ENCODE assay signal across 8 mouse cellular contexts in genomic region chr11:84869537-84870232, GRCm38 (mm10). TPM values are rescaled to one million over a fixed set of nuclear protein-coding genes. Genes with fewer than 3 reads are reported as not detected.
DNase-seq lines count a peak whose midpoint lies in the region; ATAC-seq and TF ChIP-seq lines count a peak whose summit lies in the region.

No protein-coding gene starts in this region.

- H3K36me3 ChIP-seq in E14TG2a.4 (ENCODE audit: insufficient read depth, low read length), result peaks cover 16% of the 10 kb centered on the region
- no peaks in the 10 kb centered on the region for H3K36me3 ChIP-seq in forebrain, embryonic 12.5 days (replicated peaks)
- H3K36me3 ChIP-seq in heart, postnatal 0 days (replicated peaks; ENCODE audit: control insufficient read depth, insufficient read depth, low read length), result no peaks in the 10 kb centered on the region
- H3K36me3 ChIP-seq in liver, embryonic 15.5 days (replicated peaks), result peaks cover 18% of the 10 kb centered on the region
- H3K36me3 ChIP-seq in neural tube, embryonic 11.5 days (ENCODE audit: control insufficient read depth, insufficient read depth, low read length), result no peaks in the 10 kb centered on the region
- H3K36me3 ChIP-seq in stomach, embryonic 16.5 days (ENCODE audit: control insufficient read depth, insufficient read depth, low read length), result 0 out of 2 replicates have a peak, but pooled peaks cover 4% of the 10 kb centered on the region

- peak; percentile 9; the same call in 1 of the 2 replicates for TF ChIP-seq EP300 in heart, postnatal 0 days (IDR thresholded peaks at IDR 0.05; ENCODE audit: low read depth)

- TF ChIP-seq CTCF in E14TG2a.4 (conservative IDR thresholded peaks at IDR 0.05; ENCODE audit: low read length), result no peak
- TF ChIP-seq CTCF in heart, postnatal 0 days (IDR thresholded peaks at IDR 0.05; ENCODE audit: low read depth), result no peak

- H3K4me3 ChIP-seq in E14TG2a.4 (replicated peaks; ENCODE audit: low read length), result peak overlapping the region; percentile 95
- H3K4me3 ChIP-seq in forebrain, embryonic 12.5 days (replicated peaks), result peak overlapping the region; percentile 92
- H3K4me3 ChIP-seq in heart, postnatal 0 days (ENCODE audit: low read depth, low read length), result peak overlapping the region; percentile 78
- peak overlapping the region; percentile 92 for H3K4me3 ChIP-seq in liver, embryonic 15.5 days (replicated peaks)
- H3K4me3 ChIP-seq in neural tube, embryonic 11.5 days (ENCODE audit: low read depth, low read length), result peak overlapping the region; percentile 89
- H3K4me3 ChIP-seq in stomach, embryonic 16.5 days (replicated peaks; ENCODE audit: low read length), result peak overlapping the region; percentile 97

- peak; percentile 80 for DNase-seq in c-Kit-positive CD71-positive TER-119-positive erythroid progenitor cells, embryonic 14.5 days (ENCODE audit: low spot score)
- peak; percentile 96 for DNase-seq in heart, postnatal 0 days (ENCODE audit: low spot score)
- peak; percentile 95 for DNase-seq in kidney, postnatal 36 days
- peak; percentile 98 for DNase-seq in neural tube, embryonic 11.5 days (ENCODE audit: low spot score)

- H3K9ac ChIP-seq in forebrain, embryonic 12.5 days, result peak overlapping the region; percentile 93
- peak overlapping the region; percentile 93 for H3K9ac ChIP-seq in heart, postnatal 0 days (replicated peaks; ENCODE audit: low read depth, low read length)
- peak overlapping the region; percentile 99 for H3K9ac ChIP-seq in liver, embryonic 15.5 days
- H3K9ac ChIP-seq in neural tube, embryonic 11.5 days (ENCODE audit: low read length), result peak overlapping the region; percentile 90
- H3K9ac ChIP-seq in stomach, embryonic 16.5 days (ENCODE audit: low read length), result peak overlapping the region; percentile 96

- H3K27me3 ChIP-seq in E14TG2a.4 (ENCODE audit: insufficient read depth, low read length), result no peaks in the 10 kb centered on the region
- no peaks in the 10 kb centered on the region for H3K27me3 ChIP-seq in forebrain, embryonic 12.5 days
- H3K27me3 ChIP-seq in heart, postnatal 0 days (ENCODE audit: control insufficient read depth, insufficient read depth, low read length), result no peaks in the 10 kb centered on the region
- no peaks in the 10 kb centered on the region for H3K27me3 ChIP-seq in liver, embryonic 15.5 days
- H3K27me3 ChIP-seq in neural tube, embryonic 11.5 days (ENCODE audit: control insufficient read depth, insufficient read depth, low read length), result no peaks in the 10 kb centered on the region
- no peaks in the 10 kb centered on the region for H3K27me3 ChIP-seq in stomach, embryonic 16.5 days (ENCODE audit: control insufficient read depth, insufficient read depth, low read length)

- WGBS in forebrain, embryonic 12.5 days, result under 1% methylated on average over 59 of the region's 61 CpGs
- WGBS in heart, postnatal 0 days, result 0% methylated on average over 55 of the region's 61 CpGs
- WGBS in liver, embryonic 15.5 days (ENCODE audit: insufficient replicate concordance), result under 1% methylated on average over 60 of the region's 61 CpGs
- under 1% methylated on average over 45 of the region's 61 CpGs for WGBS in neural tube, embryonic 11.5 days
- under 1% methylated on average over 54 of the region's 61 CpGs for WGBS in stomach, embryonic 16.5 days

- peak; percentile 90 for ATAC-seq in forebrain, embryonic 12.5 days (ENCODE audit: low FRiP score)
- ATAC-seq in heart, postnatal 0 days (ENCODE audit: insufficient read depth, low read depth), result peak; percentile 82
- peak; percentile 55 for ATAC-seq in liver, embryonic 15.5 days (ENCODE audit: insufficient read depth)
- peak; percentile 76 for ATAC-seq in neural tube, embryonic 11.5 days (ENCODE audit: insufficient read depth, low FRiP score, low TSS enrichment)
- peak; percentile 85 for ATAC-seq in stomach, embryonic 16.5 days (ENCODE audit: insufficient read depth, low FRiP score)

- H3K27ac ChIP-seq in forebrain, embryonic 12.5 days, result peak overlapping the region; percentile 97
- H3K27ac ChIP-seq in heart, postnatal 0 days (ENCODE audit: low read depth), result peak overlapping the region; percentile 99
- peak overlapping the region; percentile 100 for H3K27ac ChIP-seq in liver, embryonic 15.5 days (replicated peaks)
- H3K27ac ChIP-seq in neural tube, embryonic 11.5 days (ENCODE audit: low read depth, low read length), result peak overlapping the region; percentile 91
- peak overlapping the region; percentile 100 for H3K27ac ChIP-seq in stomach, embryonic 16.5 days (ENCODE audit: low read length)

- H3K9me3 ChIP-seq in E14TG2a.4 (ENCODE audit: low read length), result no peaks in the 10 kb centered on the region
- H3K9me3 ChIP-seq in forebrain, embryonic 12.5 days, result no peaks in the 10 kb centered on the region
- no peaks in the 10 kb centered on the region for H3K9me3 ChIP-seq in heart, postnatal 0 days (replicated peaks; ENCODE audit: control insufficient read depth, low read length)
- no peaks in the 10 kb centered on the region for H3K9me3 ChIP-seq in liver, embryonic 15.5 days (replicated peaks)
- H3K9me3 ChIP-seq in neural tube, embryonic 11.5 days (ENCODE audit: control insufficient read depth, low read length), result no peaks in the 10 kb centered on the region
- no peaks in the 10 kb centered on the region for H3K9me3 ChIP-seq in stomach, embryonic 16.5 days (replicated peaks; ENCODE audit: control insufficient read depth, low read length)

- H3K4me1 ChIP-seq in E14TG2a.4 (replicated peaks; ENCODE audit: low read depth, low read length), result peaks cover 47% of the 10 kb centered on the region
- H3K4me1 ChIP-seq in forebrain, embryonic 12.5 days, result peaks cover 16% of the 10 kb centered on the region
- peaks cover 19% of the 10 kb centered on the region; the same call in 1 of the 2 replicates for H3K4me1 ChIP-seq in heart, postnatal 0 days (ENCODE audit: control insufficient read depth, insufficient read depth)
- H3K4me1 ChIP-seq in liver, embryonic 15.5 days (replicated peaks), result peaks cover 49% of the 10 kb centered on the region
- peaks cover 7% of the 10 kb centered on the region for H3K4me1 ChIP-seq in neural tube, embryonic 11.5 days (ENCODE audit: control insufficient read depth, insufficient read depth, low read length)
- peaks cover 19% of the 10 kb centered on the region; the same call in 1 of the 2 replicates for H3K4me1 ChIP-seq in stomach, embryonic 16.5 days (ENCODE audit: control insufficient read depth, insufficient read depth, low read length)

- peak overlapping the region; percentile 87 for H3K4me2 ChIP-seq in forebrain, embryonic 12.5 days
- H3K4me2 ChIP-seq in heart, postnatal 0 days (ENCODE audit: low read depth, low read length), result peak overlapping the region; percentile 87
- peak overlapping the region; percentile 78 for H3K4me2 ChIP-seq in liver, embryonic 15.5 days
- H3K4me2 ChIP-seq in neural tube, embryonic 11.5 days (ENCODE audit: low read depth), result peak overlapping the region; percentile 82
- peak overlapping the region; percentile 90 for H3K4me2 ChIP-seq in stomach, embryonic 16.5 days (ENCODE audit: low read depth, low read length)

RNA-seq across cellular contexts. Expression of gene Ggnbp2, which starts 0.9 kb away (rescaled TPM):
- polyA plus RNA-seq in forebrain, embryonic 12.5 days (2016; fragmentation: Nextera tagmentation; extraction: Ambion mirVana), result 64.9 and 71.6 TPM in 2 replicates
- 31.2 and 35.0 TPM in 2 replicates for total RNA-seq in heart, postnatal 0 days (2014; rRNA removed; ENCODE audit: low replicate concordance)
- 37.2 and 39.4 TPM in 2 replicates for polyA plus RNA-seq in heart, postnatal 0 days (2015; fragmentation: Nextera tagmentation; extraction: Ambion mirVana)
- 55.4 and 56.1 TPM in 2 replicates for polyA plus RNA-seq in liver, embryonic 15.5 days (2015; fragmentation: Nextera tagmentation; extraction: Ambion mirVana)
- 71.1 and 73.7 TPM in 2 replicates for polyA plus RNA-seq in neural tube, embryonic 11.5 days (2014; fragmentation: Nextera tagmentation; extraction: Ambion mirVana)
- 52.2 and 60.3 TPM in 2 replicates for polyA plus RNA-seq in stomach, embryonic 16.5 days (2015; fragmentation: Nextera tagmentation; extraction: Ambion mirVana)

RNA-seq across cellular contexts. Expression of gene Myo19, which starts 10.3 kb away (rescaled TPM):
- polyA plus RNA-seq in forebrain, embryonic 12.5 days (2016; fragmentation: Nextera tagmentation; extraction: Ambion mirVana), result 8.3 and 9.7 TPM in 2 replicates
- 2.1 and 12.6 TPM in 2 replicates for total RNA-seq in heart, postnatal 0 days (2014; rRNA removed; ENCODE audit: low replicate concordance)
- polyA plus RNA-seq in heart, postnatal 0 days (2015; fragmentation: Nextera tagmentation; extraction: Ambion mirVana), result 2.6 and 3.0 TPM in 2 replicates
- 3.4 and 3.8 TPM in 2 replicates for polyA plus RNA-seq in liver, embryonic 15.5 days (2015; fragmentation: Nextera tagmentation; extraction: Ambion mirVana)
- 9.2 TPM in 2 replicates for polyA plus RNA-seq in neural tube, embryonic 11.5 days (2014; fragmentation: Nextera tagmentation; extraction: Ambion mirVana)
- polyA plus RNA-seq in stomach, embryonic 16.5 days (2015; fragmentation: Nextera tagmentation; extraction: Ambion mirVana), result 7.7 and 8.0 TPM in 2 replicates

RNA-seq across cellular contexts. Expression of gene Pigw, which starts 10.4 kb away (rescaled TPM):
- polyA plus RNA-seq in forebrain, embryonic 12.5 days (2016; fragmentation: Nextera tagmentation; extraction: Ambion mirVana), result 2.9 and 3.5 TPM in 2 replicates
- total RNA-seq in heart, postnatal 0 days (2014; rRNA removed; ENCODE audit: low replicate concordance), result 0.77 and 2.5 TPM in 2 replicates
- polyA plus RNA-seq in heart, postnatal 0 days (2015; fragmentation: Nextera tagmentation; extraction: Ambion mirVana), result 1.6 and 2.1 TPM in 2 replicates
- polyA plus RNA-seq in liver, embryonic 15.5 days (2015; fragmentation: Nextera tagmentation; extraction: Ambion mirVana), result 1.2 and 1.6 TPM in 2 replicates
- polyA plus RNA-seq in neural tube, embryonic 11.5 days (2014; fragmentation: Nextera tagmentation; extraction: Ambion mirVana), result 3.6 and 3.8 TPM in 2 replicates
- 2.5 and 3.1 TPM in 2 replicates for polyA plus RNA-seq in stomach, embryonic 16.5 days (2015; fragmentation: Nextera tagmentation; extraction: Ambion mirVana)

RNA-seq across cellular contexts. Expression of gene Dhrs11, which starts 40.9 kb away (rescaled TPM):
- polyA plus RNA-seq in forebrain, embryonic 12.5 days (2016; fragmentation: Nextera tagmentation; extraction: Ambion mirVana), result 4.8 and 5.8 TPM in 2 replicates
- total RNA-seq in heart, postnatal 0 days (2014; rRNA removed; ENCODE audit: low replicate concordance), result 148 and 166 TPM in 2 replicates
- polyA plus RNA-seq in heart, postnatal 0 days (2015; fragmentation: Nextera tagmentation; extraction: Ambion mirVana), result 110 TPM in 2 replicates
- 246 and 274 TPM in 2 replicates for polyA plus RNA-seq in liver, embryonic 15.5 days (2015; fragmentation: Nextera tagmentation; extraction: Ambion mirVana)
- 11.6 and 13.8 TPM in 2 replicates for polyA plus RNA-seq in neural tube, embryonic 11.5 days (2014; fragmentation: Nextera tagmentation; extraction: Ambion mirVana)
- polyA plus RNA-seq in stomach, embryonic 16.5 days (2015; fragmentation: Nextera tagmentation; extraction: Ambion mirVana), result 25.5 and 29.5 TPM in 2 replicates

RNA-seq across cellular contexts. Expression of gene Znhit3, which starts 46.5 kb away (rescaled TPM):
- polyA plus RNA-seq in forebrain, embryonic 12.5 days (2016; fragmentation: Nextera tagmentation; extraction: Ambion mirVana), result 65.9 and 67.6 TPM in 2 replicates
- 21.1 and 31.0 TPM in 2 replicates for total RNA-seq in heart, postnatal 0 days (2014; rRNA removed; ENCODE audit: low replicate concordance)
- polyA plus RNA-seq in heart, postnatal 0 days (2015; fragmentation: Nextera tagmentation; extraction: Ambion mirVana), result 27.5 and 29.6 TPM in 2 replicates
- polyA plus RNA-seq in liver, embryonic 15.5 days (2015; fragmentation: Nextera tagmentation; extraction: Ambion mirVana), result 33.3 and 34.8 TPM in 2 replicates
- polyA plus RNA-seq in neural tube, embryonic 11.5 days (2014; fragmentation: Nextera tagmentation; extraction: Ambion mirVana), result 70.1 and 71.3 TPM in 2 replicates
- polyA plus RNA-seq in stomach, embryonic 16.5 days (2015; fragmentation: Nextera tagmentation; extraction: Ambion mirVana), result 46.8 and 48.3 TPM in 2 replicates

Comparison
In these comparisons a context has a peak if more than half of its experiments do, and no peak if none do; other contexts are left out.
1. Peak in every context shown above with its lines: DNase-seq, ATAC-seq, H3K4me3 ChIP-seq and H3K27ac ChIP-seq.